Mouse (Mus musculus) MEL (cell line): ENCODE results near the gene Tom1l2. TPM values are rescaled to one million over a fixed set of nuclear protein-coding genes. Genes with fewer than 3 reads are reported as not detected.
A peak's percentile ranks its signal among the peaks of the same experiment; 100 is the strongest.

ENCODE experiments used
- DNase-seq: peaks from one replicate; pipeline ENCODE4 v3.0.0; 2011; ENCODE audit warnings: low read depth, low spot score
- H3K27ac ChIP-seq: 2 replicates; pipeline ENCODE4 v1.5.1; 2012; ENCODE audit warnings: low read depth, mild to moderate bottlenecking, control low read depth, low read length, moderate library complexity; ENCODE audit not compliant: control insufficient read depth
- H3K27me3 ChIP-seq, 2 experiments: fragments of 150-350 bp in 1 of 2; sonication (generic) in 1 of 2; 2 replicates each; pipeline ENCODE4 v1.6.1; 2012; ENCODE audit warnings: low read length in 2 of 2, mild to moderate bottlenecking in 2 of 2, improper control_type of control experiment in 1 of 2, moderate library complexity in 1 of 2; ENCODE audit not compliant: insufficient read depth in 2 of 2, control insufficient read depth in 1 of 2
- H3K36me3 ChIP-seq, 2 experiments: 2 replicates each; pipeline ENCODE4 v1.6.1; 2012 to 2014; ENCODE audit warnings: low read length in 2 of 2, improper control_type of control experiment in 1 of 2, inconsistent platforms in 1 of 2, mild to moderate bottlenecking in 1 of 2; ENCODE audit not compliant: insufficient read depth in 2 of 2, control insufficient read depth in 1 of 2
- H3K4me1 ChIP-seq, 2 experiments: fragments of 150-350 bp in 1 of 2; sonication (generic) in 1 of 2; 2 replicates each; pipeline ENCODE4 v1.6.1; 2012; ENCODE audit warnings: low read length in 2 of 2, improper control_type of control experiment in 1 of 2, mild to moderate bottlenecking in 1 of 2; ENCODE audit not compliant: insufficient read depth in 2 of 2, control insufficient read depth in 1 of 2
- H3K4me3 ChIP-seq, 2 experiments: fragments of 150-350 bp in 1 of 2; sonication (generic) in 1 of 2; 2 replicates each; pipeline ENCODE4 v1.5.1; 2012; ENCODE audit warnings: low read depth in 2 of 2, low read length in 2 of 2, mild to moderate bottlenecking in 2 of 2, moderate library complexity in 2 of 2, control low read depth in 1 of 2, improper control_type of control experiment in 1 of 2; ENCODE audit not compliant: control insufficient read depth in 1 of 2, insufficient read depth in 1 of 2
- H3K79me2 ChIP-seq: 2 replicates; pipeline ENCODE4 v1.6.1; 2012; ENCODE audit warnings: mild to moderate bottlenecking, low read length, moderate library complexity; ENCODE audit not compliant: control insufficient read depth, poor library complexity, insufficient read depth
- H3K9ac ChIP-seq: 2 replicates; pipeline ENCODE4 v1.6.1; 2012; ENCODE audit warnings: low read depth, mild to moderate bottlenecking, control low read depth, low read length, moderate library complexity; ENCODE audit not compliant: control insufficient read depth, poor library complexity, severe bottlenecking
- H3K9me3 ChIP-seq: fragments of 150-350 bp; sonication (generic); replicated peaks from 2 replicates; pipeline ENCODE4 v1.6.1; 2012; ENCODE audit warnings: mild to moderate bottlenecking, low read length, improper control_type of control experiment, moderate library complexity; ENCODE audit not compliant: insufficient read depth
- BHLHE40 ChIP-seq: IDR thresholded peaks from 2 replicates; pipeline ENCODE4 v1.6.1; 2012; ENCODE audit warnings: low read depth, mild to moderate bottlenecking, inconsistent platforms, low read length, improper control_type of control experiment, borderline replicate concordance
- CTCF ChIP-seq, 3 experiments: IDR thresholded peaks in 2 of 3; conservative IDR thresholded peaks in 1 of 3; 2 replicates each; pipeline ENCODE4 v1.5.1; 2011 to 2012; ENCODE audit warnings: low read length in 3 of 3, low read depth in 2 of 3, mild to moderate bottlenecking in 2 of 3, improper control_type of control experiment in 1 of 3, inconsistent platforms in 1 of 3, mixed read lengths in 1 of 3, moderate library complexity in 1 of 3; ENCODE audit not compliant: control insufficient read depth in 1 of 3, insufficient read depth in 1 of 3, poor library complexity in 1 of 3, severe bottlenecking in 1 of 3
- EP300 ChIP-seq, 2 experiments: IDR thresholded peaks; 2 replicates each; pipeline ENCODE4 v1.6.1; 2011; ENCODE audit warnings: improper control_type of control experiment in 2 of 2, low read length in 2 of 2, low read depth in 1 of 2, mild to moderate bottlenecking in 1 of 2
- ETS1 ChIP-seq: IDR thresholded peaks from 2 replicates; pipeline ENCODE4 v1.6.1; 2012; ENCODE audit warnings: low read depth, mild to moderate bottlenecking, inconsistent platforms, low read length, improper control_type of control experiment, moderate library complexity
- GATA1 ChIP-seq: IDR thresholded peaks from 2 replicates; pipeline ENCODE4 v1.6.1; 2011; ENCODE audit warnings: low read depth, low read length, improper control_type of control experiment
- HCFC1 ChIP-seq: IDR thresholded peaks from 2 replicates; pipeline ENCODE4 v1.6.1; 2012; ENCODE audit warnings: low read depth, mild to moderate bottlenecking, inconsistent platforms, low read length, improper control_type of control experiment, moderate library complexity
- JUND ChIP-seq: IDR thresholded peaks from 2 replicates; pipeline ENCODE4 v1.6.1; 2011; ENCODE audit warnings: low read depth, mild to moderate bottlenecking, improper control_type of control experiment, low read length
- MAFK ChIP-seq: IDR thresholded peaks from 2 replicates; pipeline ENCODE4 v1.6.1; 2011; ENCODE audit warnings: low read depth, mild to moderate bottlenecking, low read length, improper control_type of control experiment, borderline replicate concordance
- MAX ChIP-seq: IDR thresholded peaks from 2 replicates; pipeline ENCODE4 v1.6.1; 2011; ENCODE audit warnings: low read length, improper control_type of control experiment
- MAZ ChIP-seq: IDR thresholded peaks from 2 replicates; pipeline ENCODE4 v1.6.1; 2012; ENCODE audit warnings: low read depth, mild to moderate bottlenecking, inconsistent platforms, low read length, improper control_type of control experiment
- MXI1 ChIP-seq: IDR thresholded peaks from 2 replicates; pipeline ENCODE4 v1.6.1; 2011; ENCODE audit warnings: mild to moderate bottlenecking, low read depth, low read length, improper control_type of control experiment
- MYC ChIP-seq: IDR thresholded peaks from 2 replicates; pipeline ENCODE4 v1.6.1; 2011; ENCODE audit warnings: low read depth, mild to moderate bottlenecking, low read length, improper control_type of control experiment, moderate library complexity
- POLR2AphosphoS2 ChIP-seq: IDR thresholded peaks from 2 replicates; pipeline ENCODE4 v1.6.1; 2011; ENCODE audit warnings: low read length, improper control_type of control experiment
- RAD21 ChIP-seq: IDR thresholded peaks from 2 replicates; pipeline ENCODE4 v1.6.1; 2011; ENCODE audit warnings: mild to moderate bottlenecking, low read depth, low read length, improper control_type of control experiment
- RCOR1 ChIP-seq: IDR thresholded peaks from 2 replicates; pipeline ENCODE4 v1.6.1; 2012; ENCODE audit warnings: low read depth, mild to moderate bottlenecking, inconsistent platforms, low read length, improper control_type of control experiment
- SIN3A ChIP-seq: IDR thresholded peaks from 2 replicates; pipeline ENCODE4 v1.6.1; 2012; ENCODE audit warnings: low read length, improper control_type of control experiment, inconsistent platforms
- SMC3 ChIP-seq: IDR thresholded peaks from 2 replicates; pipeline ENCODE4 v1.6.1; 2011; ENCODE audit warnings: low read depth, low read length, improper control_type of control experiment
- TBP ChIP-seq: IDR thresholded peaks from 2 replicates; pipeline ENCODE4 v1.8.0; 2011; ENCODE audit warnings: low read depth, low read length, improper control_type of control experiment
- USF1 ChIP-seq: IDR thresholded peaks from 2 replicates; pipeline ENCODE4 v1.6.1; 2014; ENCODE audit warnings: low read depth, mild to moderate bottlenecking, inconsistent platforms, low read length, improper control_type of control experiment, moderate library complexity
- ZC3H11A ChIP-seq: IDR thresholded peaks from 2 replicates; pipeline ENCODE4 v1.6.1; 2012; ENCODE audit warnings: low read depth, mild to moderate bottlenecking, inconsistent platforms, low read length, improper control_type of control experiment
- ZKSCAN1 ChIP-seq: IDR thresholded peaks from 2 replicates; pipeline ENCODE4 v1.6.1; 2012; ENCODE audit warnings: low read depth, mild to moderate bottlenecking, inconsistent platforms, low read length, improper control_type of control experiment, moderate library complexity
- ZMIZ1 ChIP-seq: IDR thresholded peaks from 2 replicates; pipeline ENCODE4 v1.6.1; 2012; ENCODE audit warnings: low read depth, mild to moderate bottlenecking, inconsistent platforms, low read length, improper control_type of control experiment, moderate library complexity
- ZNF384 ChIP-seq: IDR thresholded peaks from 2 replicates; pipeline ENCODE4 v1.6.1; 2012; ENCODE audit warnings: low read depth, mild to moderate bottlenecking, inconsistent platforms, low read length, improper control_type of control experiment
- polyA plus RNA-seq, 2 experiments: library from polyadenylated mRNA; stranded (reverse) in 1 of 2; unstranded in 1 of 2; fragments of >175 nt in 1 of 2; fragments of >200 nt in 1 of 2; gene quantifications; 2 replicates each; pipeline versions ENCODE4 v1.2.1 to v1.2.4; 2012; ENCODE audit warnings: low replicate concordance in 2 of 2, low read depth in 1 of 2; ENCODE audit not compliant: insufficient read length in 2 of 2, insufficient read depth in 1 of 2, missing spikeins in 1 of 2
- total RNA-seq: library from RNA; depleted of rRNA; stranded (reverse); fragments of 300-350 nt; gene quantifications from 2 replicates; pipeline ENCODE4 v1.2.3, GENCODE M21; 2012

Tom1l2 gene
- total and polyA plus RNA-seq, 3 experiments = 6.8 to 12.2 TPM; not detected in 1

- H3K4me1 ChIP-seq = peaks cover 0 to 3% of the 10 kb centered on the region in 2 experiments; a peak in 1 of 4 replicates
- no peak overlapping the region for H3K9ac ChIP-seq
- H3K9me3 ChIP-seq = no peaks in the 10 kb centered on the region
- no peaks in the 10 kb centered on the region for H3K79me2 ChIP-seq
- TF ChIP-seq SMC3 (no peak), MAFK (no peak), ZKSCAN1 (no peak), CTCF (IDR thresholded peaks at IDR 0.05 in 2 of 3, conservative IDR thresholded peaks at IDR 0.05 in 1 of 3; ENCODE audit: control insufficient read depth in 1 of 3, insufficient read depth in 1 of 3, low read depth in 2 of 3, low read length in 3 of 3, poor library complexity in 1 of 3, severe bottlenecking in 1 of 3) (no peak), POLR2AphosphoS2 (no peak), JUND (no peak), RCOR1 (no peak), EP300 (IDR thresholded peaks at IDR 0.05; ENCODE audit: low read depth in 1 of 2, low read length in 2 of 2) (no peak), MXI1 (no peak), MAZ (no peak), ZC3H11A (no peak), HCFC1 (no peak), GATA1 (no peak), RAD21 (no peak), MAX (no peak), TBP (no peak), SIN3A (no peak), USF1 (no peak)
- H3K36me3 ChIP-seq = peaks cover 0 to 9% of the 10 kb centered on the region in 2 experiments; a peak in 1 of 4 replicates
- H3K27me3 ChIP-seq = no peaks in the 10 kb centered on the region
- H3K27ac ChIP-seq = no peak overlapping the region
- H3K4me3 ChIP-seq = no peak overlapping the region
- DNase-seq = no peak
These were observed 165.6 kb downstream of the Tom1l2 start for GRCm38 (mm10) chr11:60187070-60187469.

DNA sequence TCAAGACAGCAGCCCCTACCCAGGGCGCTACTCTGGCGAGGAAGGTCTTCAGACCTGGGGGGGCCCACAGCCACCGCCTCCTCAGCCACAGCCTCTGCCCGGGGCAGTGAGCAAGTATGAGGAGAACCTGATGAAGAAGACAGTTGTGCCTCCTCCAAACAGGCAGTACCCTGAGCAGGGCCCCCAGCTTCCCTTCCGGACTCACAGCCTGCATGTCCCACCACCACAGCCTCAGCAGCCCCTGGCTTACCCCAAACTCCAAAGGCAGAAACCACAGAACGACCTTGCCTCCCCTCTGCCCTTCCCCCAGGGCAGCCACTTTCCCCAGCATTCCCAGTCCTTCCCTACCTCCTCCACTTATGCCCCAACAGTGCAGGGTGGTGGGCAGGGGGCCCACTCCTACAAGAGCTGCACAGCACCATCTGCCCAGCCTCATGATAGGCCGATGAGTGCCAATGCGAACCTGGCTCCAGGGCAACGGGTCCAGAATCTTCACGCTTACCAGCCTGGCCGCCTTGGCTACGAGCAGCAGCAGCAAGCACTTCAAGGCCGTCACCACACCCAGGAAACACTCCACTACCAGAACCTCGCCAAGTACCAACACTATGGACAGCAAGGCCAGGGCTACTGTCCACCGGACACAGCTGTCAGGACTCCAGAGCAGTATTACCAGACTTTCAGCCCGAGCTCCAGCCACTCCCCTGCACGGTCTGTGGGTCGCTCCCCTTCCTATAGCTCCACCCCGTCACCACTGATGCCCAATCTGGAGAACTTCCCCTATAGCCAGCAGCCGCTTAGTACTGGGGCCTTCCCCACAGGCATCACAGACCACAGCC, 167.1 kb downstream of the Tom1l2 start:
- Histone ChIP-seq H3K4me3 (no peak overlapping the region), H3K9me3 (no peaks in the 10 kb centered on the region), H3K4me1 (peaks cover 0 to 3% of the 10 kb centered on the region in 2 experiments; a peak in 1 of 4 replicates), H3K27me3 (no peaks in the 10 kb centered on the region), H3K9ac (no peak overlapping the region), H3K36me3 (peaks cover 0 to 9% of the 10 kb centered on the region in 2 experiments; a peak in 1 of 4 replicates), H3K27ac (no peak overlapping the region), H3K79me2 (no peaks in the 10 kb centered on the region)
- peak; percentile 57 for DNase-seq
- TF ChIP-seq BHLHE40 (no peak), RAD21 (no peak), RCOR1 (no peak), HCFC1 (no peak), POLR2AphosphoS2 (no peak), ZNF384 (no peak), CTCF (IDR thresholded peaks at IDR 0.05 in 2 of 3, conservative IDR thresholded peaks at IDR 0.05 in 1 of 3; ENCODE audit: control insufficient read depth in 1 of 3, insufficient read depth in 1 of 3, low read depth in 2 of 3, low read length in 3 of 3, poor library complexity in 1 of 3, severe bottlenecking in 1 of 3) (no peak), GATA1 (no peak), MAFK (no peak), MAZ (no peak), MYC (no peak), ZMIZ1 (no peak), MXI1 (no peak), ZC3H11A (no peak), ETS1 (no peak), TBP (no peak)
